Mouse (Mus musculus): ENCODE results near the gene Nfib. TPM values are rescaled to one million over a fixed set of nuclear protein-coding genes. Genes with fewer than 3 reads are reported as not detected.
A peak's percentile ranks its signal among the peaks of the same experiment; 100 is the strongest.

Gene Nfib
- polyA plus RNA-seq, 1 experiment from 2014 or later = 113 TPM

GRCm38 (mm10) chr4:82411965-82412364, 293.6 kb downstream of the Nfib start:
- Histone ChIP-seq H3K4me2 (no peak overlapping the region), H3K27me3 (no peaks in the 10 kb centered on the region), H3K9me3 (no peaks in the 10 kb centered on the region), H3K36me3 (no peaks in the 10 kb centered on the region), H3K27ac (no peak overlapping the region), H3K4me1 (peaks cover 29% of the 10 kb centered on the region), H3K4me3 (no peak overlapping the region), H3K9ac (no peak overlapping the region)
- no peak for ATAC-seq (ENCODE audit: insufficient number of reproducible peaks, low FRiP score, low TSS enrichment, low read depth)
- 37% methylated on average over 5 of the region's 5 CpGs for WGBS

GRCm38 (mm10) chr4:82408463-82409404, 296.8 kb downstream of the Nfib start:
- Histone ChIP-seq H3K36me3 (no peaks in the 10 kb centered on the region), H3K9ac (no peak overlapping the region), H3K27me3 (no peaks in the 10 kb centered on the region), H3K4me3 (no peak overlapping the region), H3K27ac (no peak overlapping the region; the same call in 1 of the 2 replicates), H3K9me3 (no peaks in the 10 kb centered on the region), H3K4me2 (no peak overlapping the region), H3K4me1 (peaks cover 52% of the 10 kb centered on the region)
- ATAC-seq (ENCODE audit: insufficient number of reproducible peaks, low FRiP score, low TSS enrichment, low read depth) = no peak
- whole genome bisulfite sequencing = 43% methylated on average over 22 of the region's 22 CpGs

- Histone ChIP-seq H3K4me1 (peaks cover 47% of the 10 kb centered on the region), H3K4me2 (no peak overlapping the region), H3K4me3 (no peak overlapping the region), H3K9ac (no peak overlapping the region), H3K9me3 (no peaks in the 10 kb centered on the region), H3K27ac (no peak overlapping the region), H3K27me3 (no peaks in the 10 kb centered on the region), H3K36me3 (no peaks in the 10 kb centered on the region)
- 78% methylated on average over 6 of the region's 6 CpGs for WGBS
- ATAC-seq (ENCODE audit: insufficient number of reproducible peaks, low FRiP score, low TSS enrichment, low read depth) = no peak
These were observed 299.0 kb downstream of the Nfib start for GRCm38 (mm10) chr4:82406511-82406910.

GRCm38 (mm10) chr4:82405791-82406190, 299.8 kb downstream of the Nfib start:
- Histone ChIP-seq H3K27ac (no peak overlapping the region), H3K9me3 (no peaks in the 10 kb centered on the region), H3K36me3 (no peaks in the 10 kb centered on the region), H3K4me3 (no peak overlapping the region), H3K9ac (no peak overlapping the region), H3K4me1 (peaks cover 53% of the 10 kb centered on the region), H3K4me2 (no peak overlapping the region), H3K27me3 (no peaks in the 10 kb centered on the region)
- no peak for ATAC-seq (ENCODE audit: insufficient number of reproducible peaks, low FRiP score, low TSS enrichment, low read depth)
- 81% methylated on average over 5 of the region's 5 CpGs for WGBS

GRCm38 (mm10) chr4:82403975-82404651, 301.4 kb downstream of the Nfib start:
- Histone ChIP-seq H3K27me3 (no peaks in the 10 kb centered on the region), H3K27ac (peak overlapping the region; percentile 82), H3K4me3 (no peak overlapping the region), H3K4me1 (peaks cover 62% of the 10 kb centered on the region), H3K4me2 (peak overlapping the region; percentile 34), H3K36me3 (no peaks in the 10 kb centered on the region), H3K9ac (no peak overlapping the region), H3K9me3 (no peaks in the 10 kb centered on the region)
- ATAC-seq (ENCODE audit: insufficient number of reproducible peaks, low FRiP score, low TSS enrichment, low read depth) = peak; percentile 75; the same call in 1 of the 2 replicates
- WGBS = 25% methylated on average over 13 of the region's 13 CpGs

GRCm38 (mm10) chr4:82402666-82403065, 302.9 kb downstream of the Nfib start:
- Histone ChIP-seq H3K27ac (no peak overlapping the region), H3K27me3 (no peaks in the 10 kb centered on the region), H3K9me3 (no peaks in the 10 kb centered on the region), H3K4me1 (peaks cover 61% of the 10 kb centered on the region), H3K4me2 (no peak overlapping the region), H3K4me3 (no peak overlapping the region), H3K36me3 (no peaks in the 10 kb centered on the region), H3K9ac (no peak overlapping the region)
- WGBS = 75% methylated on average over 9 of the region's 9 CpGs
- ATAC-seq (ENCODE audit: insufficient number of reproducible peaks, low FRiP score, low TSS enrichment, low read depth) = no peak

- Histone ChIP-seq H3K9ac (no peak overlapping the region), H3K9me3 (no peaks in the 10 kb centered on the region), H3K27me3 (no peaks in the 10 kb centered on the region), H3K4me1 (peaks cover 60% of the 10 kb centered on the region), H3K4me2 (no peak overlapping the region), H3K36me3 (no peaks in the 10 kb centered on the region), H3K4me3 (no peak overlapping the region), H3K27ac (no peak overlapping the region)
- ATAC-seq (ENCODE audit: insufficient number of reproducible peaks, low FRiP score, low TSS enrichment, low read depth) = no peak
- WGBS = 41% methylated on average over 3 of the region's 3 CpGs
These were observed 304.0 kb downstream of the Nfib start for GRCm38 (mm10) chr4:82401450-82402061.

GRCm38 (mm10) chr4:82400536-82400935, 305.0 kb downstream of the Nfib start:
- Histone ChIP-seq H3K36me3 (no peaks in the 10 kb centered on the region), H3K4me2 (no peak overlapping the region), H3K4me3 (no peak overlapping the region), H3K4me1 (peaks cover 51% of the 10 kb centered on the region), H3K9ac (no peak overlapping the region), H3K9me3 (no peaks in the 10 kb centered on the region), H3K27ac (peak overlapping the region; percentile 54), H3K27me3 (no peaks in the 10 kb centered on the region)
- WGBS = 26% methylated on average over 5 of the region's 5 CpGs
- no peak for ATAC-seq (ENCODE audit: insufficient number of reproducible peaks, low FRiP score, low TSS enrichment, low read depth)

- H3K27me3 ChIP-seq = no peaks in the 10 kb centered on the region
- 48% methylated on average over 11 of the region's 11 CpGs for WGBS
- peaks cover 42% of the 10 kb centered on the region for H3K4me1 ChIP-seq
- H3K9me3 ChIP-seq = no peaks in the 10 kb centered on the region
- H3K4me3 ChIP-seq = no peak overlapping the region
- peak overlapping the region; percentile 54 for H3K27ac ChIP-seq
- H3K36me3 ChIP-seq = no peaks in the 10 kb centered on the region
- no peak overlapping the region for H3K4me2 ChIP-seq
- ATAC-seq (ENCODE audit: insufficient number of reproducible peaks, low FRiP score, low TSS enrichment, low read depth) = no peak
- no peak overlapping the region for H3K9ac ChIP-seq
These were observed 305.9 kb downstream of the Nfib start for GRCm38 (mm10) chr4:82399406-82400380.

- H3K4me2 ChIP-seq = no peak overlapping the region
- H3K9ac ChIP-seq = no peak overlapping the region
- H3K4me3 ChIP-seq = no peak overlapping the region
- H3K27ac ChIP-seq = 0 out of 2 replicates have a peak overlapping the region, but pooled peaks have one; percentile 35
- H3K4me1 ChIP-seq = peaks cover 33% of the 10 kb centered on the region
- H3K36me3 ChIP-seq = no peaks in the 10 kb centered on the region
- 55% methylated on average over 2 of the region's 2 CpGs for WGBS
- no peaks in the 10 kb centered on the region for H3K9me3 ChIP-seq
- H3K27me3 ChIP-seq = no peaks in the 10 kb centered on the region
- ATAC-seq (ENCODE audit: insufficient number of reproducible peaks, low FRiP score, low TSS enrichment, low read depth) = no peak
These were observed 307.3 kb downstream of the Nfib start for GRCm38 (mm10) chr4:82398282-82398681.

- Histone ChIP-seq H3K27me3 (no peaks in the 10 kb centered on the region), H3K4me1 (peaks cover 38% of the 10 kb centered on the region), H3K4me3 (no peak overlapping the region), H3K9ac (no peak overlapping the region), H3K4me2 (no peak overlapping the region), H3K27ac (no peak overlapping the region), H3K36me3 (no peaks in the 10 kb centered on the region), H3K9me3 (no peaks in the 10 kb centered on the region)
- WGBS = 83% methylated on average over 2 of the region's 2 CpGs
- no peak for ATAC-seq (ENCODE audit: insufficient number of reproducible peaks, low FRiP score, low TSS enrichment, low read depth)
These were observed 308.7 kb downstream of the Nfib start for GRCm38 (mm10) chr4:82396805-82397204.

Data from limb, embryonic 15.5 days (tissue).